Mouse (Mus musculus) brain, embryonic 14.5 days (tissue): ENCODE results near the gene Ehbp1l1.

Experiments used
- CTCF ChIP-seq: fragments of 200-500 bp; IDR thresholded peaks from 2 replicates; pipeline ENCODE4 v1.5.1; 2012; ENCODE audit warnings: inconsistent platforms, mild to moderate bottlenecking, moderate library complexity, borderline replicate concordance; ENCODE audit not compliant: insufficient read depth, insufficient read length; ENCODE audit errors: extremely low read depth
- POLR2A ChIP-seq: fragments of 200-500 bp; IDR thresholded peaks from 2 replicates; pipeline ENCODE4 v1.6.1; 2012; ENCODE audit warnings: mild to moderate bottlenecking, inconsistent platforms, borderline replicate concordance; ENCODE audit not compliant: poor library complexity, insufficient read depth, insufficient read length, severe bottlenecking; ENCODE audit errors: extremely low read depth

- TF ChIP-seq CTCF: no peak
- TF ChIP-seq POLR2A: no peak
These were observed 59.7 kb downstream of the Ehbp1l1 start for GRCm38 (mm10) chr19:5666386-5666785.
